In the genomic region with DNA sequence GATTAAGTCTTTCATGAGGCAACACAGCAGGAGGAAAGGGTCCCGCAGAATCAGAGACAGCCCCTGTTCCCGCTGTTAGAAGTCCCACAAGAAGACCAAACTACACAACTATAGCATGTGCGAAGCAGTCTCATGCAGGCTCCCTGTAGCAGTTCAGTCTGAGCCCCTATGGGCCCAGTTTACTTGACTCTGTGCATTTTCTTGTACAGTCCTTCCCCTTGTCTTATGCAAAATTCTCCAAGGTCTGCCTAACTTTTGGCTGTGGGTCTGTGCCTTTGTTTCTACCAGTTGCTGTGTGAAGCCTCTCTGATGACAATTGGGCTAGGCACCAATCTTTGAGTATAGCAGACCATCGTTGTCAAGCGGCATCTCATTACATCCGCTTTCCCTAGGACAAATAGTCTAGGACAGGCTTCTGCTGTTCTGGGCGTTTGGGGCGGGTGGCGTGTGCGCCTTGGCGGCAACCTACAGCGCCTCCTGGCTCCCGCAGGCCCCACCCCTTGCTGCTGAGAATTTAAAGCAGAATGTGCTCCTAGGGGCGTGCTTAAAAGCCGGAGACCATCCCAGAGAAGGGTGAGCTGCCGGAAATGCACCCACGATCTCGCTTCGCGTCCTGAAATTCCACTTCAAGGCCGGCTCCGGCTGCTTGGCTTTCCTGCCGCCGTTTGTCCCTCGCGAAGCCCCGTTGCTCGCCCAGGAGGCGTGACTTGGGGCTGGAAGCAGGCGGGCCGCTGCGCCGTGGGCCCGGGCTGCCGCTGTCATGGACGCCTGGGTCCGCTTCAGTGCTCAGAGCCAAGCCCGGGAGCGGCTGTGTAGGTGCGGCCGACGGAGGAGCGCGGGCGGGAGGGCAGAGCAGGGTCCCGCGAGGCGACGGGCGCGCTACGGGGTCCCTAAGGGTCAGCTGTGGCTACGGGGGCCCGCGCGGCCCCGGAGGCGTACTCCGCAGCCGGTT, we compare ENCODE assay signal across 8 mouse cellular contexts. TPM values are rescaled to one million over a fixed set of nuclear protein-coding genes. Genes with fewer than 3 reads are reported as not detected.
A peak's percentile ranks its signal among the peaks of the same experiment; 100 is the strongest.
DNase-seq lines count a peak whose midpoint lies in the region; ATAC-seq and TF ChIP-seq lines count a peak whose summit lies in the region.

Gene Pex11b (plus strand): TSS at position 449 of the 952 bp plus-strand sequence.
Gene Gm42957 (plus strand): TSS at position 547 of the 952 bp plus-strand sequence.

- no peaks in the 10 kb centered on the region for H3K9me3 ChIP-seq in CH12.LX (replicated peaks; ENCODE audit: low read length)
- H3K9me3 ChIP-seq in forebrain, embryonic 11.5 days (ENCODE audit: control insufficient read depth, low read length), result no peaks in the 10 kb centered on the region
- no peaks in the 10 kb centered on the region for H3K9me3 ChIP-seq in heart, embryonic 16.5 days (replicated peaks; ENCODE audit: control insufficient read depth, low read length)
- no peaks in the 10 kb centered on the region for H3K9me3 ChIP-seq in liver, embryonic 15.5 days (replicated peaks)
- no peaks in the 10 kb centered on the region for H3K9me3 ChIP-seq in neural tube, embryonic 12.5 days

- H3K36me3 ChIP-seq in CH12.LX (replicated peaks in 1 of 2; ENCODE audit: control insufficient read depth in 1 of 2, insufficient read depth in 1 of 2, low read length in 1 of 2), result peaks cover 30 to 64% of the 10 kb centered on the region in 2 experiments
- H3K36me3 ChIP-seq in forebrain, embryonic 11.5 days (ENCODE audit: control insufficient read depth, insufficient read depth, low read length), result peaks cover 2% of the 10 kb centered on the region; the same call in 1 of the 2 replicates
- peaks cover 26% of the 10 kb centered on the region for H3K36me3 ChIP-seq in heart, embryonic 16.5 days (ENCODE audit: control insufficient read depth, insufficient read depth)
- peaks cover 43% of the 10 kb centered on the region for H3K36me3 ChIP-seq in liver, embryonic 15.5 days (replicated peaks)
- peaks cover 44% of the 10 kb centered on the region for H3K36me3 ChIP-seq in neural tube, embryonic 12.5 days

- peaks cover 17% of the 10 kb centered on the region for H3K79me2 ChIP-seq in CH12.LX (replicated peaks; ENCODE audit: control insufficient read depth, extremely low read depth, insufficient read depth, poor library complexity, severe bottlenecking)

- peak; percentile 85 for TF ChIP-seq POLR2A in CH12.LX (IDR thresholded peaks at IDR 0.05; ENCODE audit: low read depth, low read length)

- no peaks in the 10 kb centered on the region for H3K27me3 ChIP-seq in CH12.LX (replicated peaks)
- no peaks in the 10 kb centered on the region for H3K27me3 ChIP-seq in forebrain, embryonic 11.5 days (ENCODE audit: control insufficient read depth, insufficient read depth, low read length)
- no peaks in the 10 kb centered on the region for H3K27me3 ChIP-seq in heart, embryonic 16.5 days (ENCODE audit: control insufficient read depth, insufficient read depth, low read length)
- H3K27me3 ChIP-seq in liver, embryonic 15.5 days, result no peaks in the 10 kb centered on the region
- no peaks in the 10 kb centered on the region for H3K27me3 ChIP-seq in neural tube, embryonic 12.5 days (replicated peaks)

- WGBS in forebrain, embryonic 11.5 days, result 1% methylated on average over 56 of the region's 60 CpGs
- WGBS in heart, embryonic 16.5 days, result 1% methylated on average over 60 of the region's 60 CpGs
- 2% methylated on average over 60 of the region's 60 CpGs for WGBS in liver, embryonic 15.5 days (ENCODE audit: insufficient replicate concordance)
- 2% methylated on average over 60 of the region's 60 CpGs for WGBS in neural tube, embryonic 12.5 days

- in situ Hi-C loops in CH12.LX (cut with MboI; ENCODE audit: low pct_ligation_motif_present, low pct_unique_long_range_greater_than_20kb, low sequenced_read_pairs), result loop anchor here (5.0 kb wide), 1 partner anchor 43 kb away; the partner anchor contains the start of gene Polr3gl

- peak in 1 of 2 experiments; percentile 43; a peak in 2 of 4 replicates for TF ChIP-seq CTCF in CH12.LX (conservative IDR thresholded peaks at IDR 0.05 in 1 of 2, IDR thresholded peaks at IDR 0.05 in 1 of 2; ENCODE audit: low read depth in 2 of 2, low read length in 2 of 2)

- peak within 1 kb of the TSS; percentile 88 for H3K4me2 ChIP-seq in CH12.LX (ENCODE audit: insufficient read depth, low read depth, poor library complexity, severe bottlenecking)
- H3K4me2 ChIP-seq in forebrain, embryonic 11.5 days (ENCODE audit: low read depth, low read length, severe bottlenecking), result peak within 1 kb of the TSS; percentile 86
- peak within 1 kb of the TSS; percentile 74 for H3K4me2 ChIP-seq in heart, embryonic 16.5 days (ENCODE audit: low read depth, low read length)
- peak within 1 kb of the TSS; percentile 89 for H3K4me2 ChIP-seq in liver, embryonic 15.5 days
- H3K4me2 ChIP-seq in neural tube, embryonic 12.5 days (replicated peaks), result peak within 1 kb of the TSS; percentile 93

- DNase-seq in CH12.LX (ENCODE audit: extremely low read depth), result peak; percentile 82
- peak; percentile 72 for DNase-seq in c-Kit-positive CD71-positive TER-119-negative erythroid progenitor cells, embryonic 14.5 days (ENCODE audit: low read depth)
- peak; percentile 85 for DNase-seq in forebrain, embryonic 11.5 days (ENCODE audit: low spot score)
- peak; percentile 90 to 95 for DNase-seq in kidney, postnatal 36 days
- peak; percentile 86 for DNase-seq in telencephalon, adult 2 months (ENCODE audit: low read depth, low spot score)

- peak within 1 kb of the TSS; percentile 38 for H3K27ac ChIP-seq in CH12.LX (ENCODE audit: insufficient read depth, low read depth)
- peak within 1 kb of the TSS; percentile 72 for H3K27ac ChIP-seq in forebrain, embryonic 11.5 days (ENCODE audit: low read depth, low read length)
- peak within 1 kb of the TSS; percentile 91 for H3K27ac ChIP-seq in heart, embryonic 16.5 days (ENCODE audit: low read length)
- peak within 1 kb of the TSS; percentile 82 for H3K27ac ChIP-seq in liver, embryonic 15.5 days (replicated peaks)
- H3K27ac ChIP-seq in neural tube, embryonic 12.5 days, result peak within 1 kb of the TSS; percentile 53; the same call in 1 of the 2 replicates

- no peak for TF ChIP-seq RAD21 in CH12.LX (IDR thresholded peaks at IDR 0.05; ENCODE audit: low read depth, low read length)

- ATAC-seq in forebrain, embryonic 11.5 days (replicated peaks; ENCODE audit: low FRiP score), result peak; percentile 92
- peak; percentile 87 for ATAC-seq in heart, embryonic 16.5 days (replicated peaks; ENCODE audit: extremely low read depth, insufficient read depth, low FRiP score)
- ATAC-seq in liver, embryonic 15.5 days (ENCODE audit: insufficient read depth), result peak; percentile 91
- peak; percentile 91 for ATAC-seq in neural tube, embryonic 12.5 days (ENCODE audit: low FRiP score, low read depth)

- dilution Hi-C loops in CH12.LX (cut with MboI; ENCODE audit: extremely low pct_ligation_motif_present, extremely low pct_unique_long_range_greater_than_20kb, low sequenced_read_pairs), result no loop called here

- peak within 1 kb of the TSS; percentile 67 to 91 (median 70) for H3K4me3 ChIP-seq in CH12.LX (replicated peaks in 1 of 3; ENCODE audit: low read depth in 2 of 3, low read length in 2 of 3, poor library complexity in 1 of 3)
- peak within 1 kb of the TSS; percentile 88 for H3K4me3 ChIP-seq in forebrain, embryonic 11.5 days (ENCODE audit: low read depth, low read length)
- H3K4me3 ChIP-seq in heart, embryonic 16.5 days (ENCODE audit: low read length), result peak within 1 kb of the TSS; percentile 88
- peak within 1 kb of the TSS; percentile 80 for H3K4me3 ChIP-seq in liver, embryonic 15.5 days (replicated peaks)
- peak within 1 kb of the TSS; percentile 90 for H3K4me3 ChIP-seq in neural tube, embryonic 12.5 days

- TF ChIP-seq EP300 in CH12.LX (IDR thresholded peaks at IDR 0.05; ENCODE audit: low read length), result no peak

- H3K4me1 ChIP-seq in CH12.LX (ENCODE audit: control insufficient read depth in 1 of 2, insufficient read depth in 2 of 2), result peaks cover 6 to 33% of the 10 kb centered on the region in 2 experiments
- peaks cover 3% of the 10 kb centered on the region; the same call in 1 of the 2 replicates for H3K4me1 ChIP-seq in forebrain, embryonic 11.5 days (replicated peaks; ENCODE audit: control insufficient read depth, insufficient read depth, low read length)
- H3K4me1 ChIP-seq in heart, embryonic 16.5 days (ENCODE audit: control insufficient read depth, insufficient read depth, low read length), result peaks cover 23% of the 10 kb centered on the region
- peaks cover 51% of the 10 kb centered on the region for H3K4me1 ChIP-seq in liver, embryonic 15.5 days (replicated peaks)
- peaks cover 24% of the 10 kb centered on the region for H3K4me1 ChIP-seq in neural tube, embryonic 12.5 days

- peak within 1 kb of the TSS; percentile 89 for H3K9ac ChIP-seq in CH12.LX (ENCODE audit: insufficient read depth, low read depth)
- peak within 1 kb of the TSS; percentile 97 for H3K9ac ChIP-seq in forebrain, embryonic 11.5 days (ENCODE audit: low read length)
- peak within 1 kb of the TSS; percentile 98 for H3K9ac ChIP-seq in heart, embryonic 16.5 days (ENCODE audit: low read length)
- peak within 1 kb of the TSS; percentile 91 for H3K9ac ChIP-seq in liver, embryonic 15.5 days
- H3K9ac ChIP-seq in neural tube, embryonic 12.5 days, result peak within 1 kb of the TSS; percentile 96

TF ChIP-seq in CH12.LX, 34 proteins besides CTCF, POLR2A, EP300 and RAD21 (continues in another document):
- TF ChIP-seq SIN3A (IDR thresholded peaks at IDR 0.05; ENCODE audit: low read length), result peak; percentile 79
- TF ChIP-seq IRF4 (IDR thresholded peaks at IDR 0.05; ENCODE audit: low read depth, low read length), result no peak; the same call in 1 of the 2 replicates
- peak; percentile 75 for TF ChIP-seq TBP (conservative IDR thresholded peaks at IDR 0.05; ENCODE audit: low read depth, low read length)
- TF ChIP-seq UBTF (IDR thresholded peaks at IDR 0.05; ENCODE audit: low read depth, low read length), result peak; percentile 77; the same call in 1 of the 2 replicates

RNA-seq across cellular contexts. Expression of gene Pex11b, which starts in this region (rescaled TPM):
- 23.4 and 23.9 TPM in 2 replicates for total RNA-seq in CH12.LX (2012; rRNA removed)
- total RNA-seq in CH12.LX (2014; rRNA removed), result 26.3 and 33.1 TPM in 2 replicates
- polyA plus RNA-seq in CH12.LX (2012; ENCODE audit: insufficient read length, low read depth), result 23.2 and 27.9 TPM in 2 replicates
- polyA plus RNA-seq in forebrain, embryonic 11.5 days (2014; fragmentation: Nextera tagmentation; extraction: Ambion mirVana), result 41.3 and 41.6 TPM in 2 replicates
- 44.2 and 44.7 TPM in 2 replicates for polyA plus RNA-seq in heart, embryonic 16.5 days (2015; fragmentation: Nextera tagmentation; extraction: Ambion mirVana)
- polyA plus RNA-seq in liver, embryonic 15.5 days (2015; fragmentation: Nextera tagmentation; extraction: Ambion mirVana), result 17.3 TPM in 2 replicates
- 43.9 and 45.9 TPM in 2 replicates for polyA plus RNA-seq in neural tube, embryonic 12.5 days (2016; fragmentation: Nextera tagmentation; extraction: Ambion mirVana)

RNA-seq across cellular contexts. Expression of gene Gm42957, which starts in this region (rescaled TPM):
- total RNA-seq in CH12.LX (2012; rRNA removed) (0.08 and 0.13 TPM in 2 replicates), CH12.LX (2014; rRNA removed) (not detected in 2 replicates)
- polyA plus RNA-seq in CH12.LX (2012; ENCODE audit: insufficient read length, low read depth), result 0.11 TPM in 1 of 2 replicates, not detected in the other
- polyA plus RNA-seq in forebrain, embryonic 11.5 days (2014; fragmentation: Nextera tagmentation; extraction: Ambion mirVana), result 0.09 TPM in 1 of 2 replicates, not detected in the other
- 0.14 and 0.19 TPM in 2 replicates for polyA plus RNA-seq in heart, embryonic 16.5 days (2015; fragmentation: Nextera tagmentation; extraction: Ambion mirVana)
- polyA plus RNA-seq in liver, embryonic 15.5 days (2015; fragmentation: Nextera tagmentation; extraction: Ambion mirVana), result not detected in 2 replicates
- polyA plus RNA-seq in neural tube, embryonic 12.5 days (2016; fragmentation: Nextera tagmentation; extraction: Ambion mirVana), result 0.09 TPM in 2 replicates

Comparison
In these comparisons a context has a peak if more than half of its experiments do, and no peak if none do; other contexts are left out.
1. Peak in every context shown above with its lines: DNase-seq, ATAC-seq, H3K4me3 ChIP-seq and H3K27ac ChIP-seq.
2. H3K27ac ChIP-seq: peak in every context shown above with its lines; median percentile 91 in heart, embryonic 16.5 days; 82 in liver, embryonic 15.5 days; 72 in forebrain, embryonic 11.5 days; 53 in neural tube, embryonic 12.5 days; 38 in CH12.LX.